Mouse (Mus musculus): ENCODE results near the gene Nmnat3. TPM values are rescaled to one million over a fixed set of nuclear protein-coding genes. Genes with fewer than 3 reads are reported as not detected.

Nmnat3 gene
- polyA plus RNA-seq, 1 experiment from 2014 or later: 12.8 TPM

GRCm38 (mm10) chr9:98424725-98425210 lies 137.5 kb downstream of the Nmnat3 start:
- Histone ChIP-seq H3K36me3 (ENCODE audit: control insufficient read depth, insufficient read depth, low read length) (no peaks in the 10 kb centered on the region), H3K27me3 (replicated peaks; ENCODE audit: control insufficient read depth, insufficient read depth, low read length) (no peaks in the 10 kb centered on the region), H3K9me3 (ENCODE audit: control insufficient read depth, low read length) (no peaks in the 10 kb centered on the region), H3K4me2 (ENCODE audit: low read length) (peak overlapping the region; percentile 76), H3K4me1 (replicated peaks; ENCODE audit: control insufficient read depth, insufficient read depth, low read length) (peaks cover 49% of the 10 kb centered on the region), H3K27ac (ENCODE audit: low read depth) (peak overlapping the region; percentile 10; the same call in 1 of the 2 replicates), H3K4me3 (ENCODE audit: low read depth, low read length) (peak overlapping the region; percentile 70), H3K9ac (ENCODE audit: low read length) (peak overlapping the region; percentile 67)
- peak; percentile 83 for DNase-seq (ENCODE audit: low spot score)
- WGBS: under 1% methylated on average over 42 of the region's 42 CpGs
- ATAC-seq (replicated peaks; ENCODE audit: low FRiP score, low TSS enrichment, low read depth): peak; percentile 83

- WGBS: 4% methylated on average over 19 of the region's 19 CpGs
- Histone ChIP-seq H3K4me3 (ENCODE audit: low read depth, low read length) (peak overlapping the region; percentile 70), H3K9ac (ENCODE audit: low read length) (peak overlapping the region; percentile 67), H3K36me3 (ENCODE audit: control insufficient read depth, insufficient read depth, low read length) (no peaks in the 10 kb centered on the region), H3K27ac (ENCODE audit: low read depth) (peak overlapping the region; percentile 10), H3K4me2 (ENCODE audit: low read length) (peak overlapping the region; percentile 76), H3K4me1 (replicated peaks; ENCODE audit: control insufficient read depth, insufficient read depth, low read length) (peaks cover 54% of the 10 kb centered on the region), H3K9me3 (ENCODE audit: control insufficient read depth, low read length) (no peaks in the 10 kb centered on the region), H3K27me3 (replicated peaks; ENCODE audit: control insufficient read depth, insufficient read depth, low read length) (no peaks in the 10 kb centered on the region)
- no peak for ATAC-seq (replicated peaks; ENCODE audit: low FRiP score, low TSS enrichment, low read depth)
- DNase-seq (ENCODE audit: low spot score): peak; percentile 73
Measured at GRCm38 (mm10) chr9:98425351-98425880, 138.2 kb downstream of the Nmnat3 start.

GRCm38 (mm10) chr9:98427906-98428517 lies 140.8 kb downstream of the Nmnat3 start:
- Histone ChIP-seq H3K9ac (ENCODE audit: low read length) (no peak overlapping the region), H3K9me3 (ENCODE audit: control insufficient read depth, low read length) (no peaks in the 10 kb centered on the region), H3K27me3 (replicated peaks; ENCODE audit: control insufficient read depth, insufficient read depth, low read length) (no peaks in the 10 kb centered on the region), H3K27ac (ENCODE audit: low read depth) (peak overlapping the region; percentile 47; the same call in 1 of the 2 replicates), H3K36me3 (ENCODE audit: control insufficient read depth, insufficient read depth, low read length) (0 out of 2 replicates have a peak, but pooled peaks cover 5% of the 10 kb centered on the region), H3K4me1 (replicated peaks; ENCODE audit: control insufficient read depth, insufficient read depth, low read length) (peaks cover 60% of the 10 kb centered on the region), H3K4me3 (ENCODE audit: low read depth, low read length) (0 out of 2 replicates have a peak overlapping the region, but pooled peaks have one; percentile 10), H3K4me2 (ENCODE audit: low read length) (peak overlapping the region; percentile 76)
- DNase-seq (ENCODE audit: low spot score) (no peak), ATAC-seq (replicated peaks; ENCODE audit: low FRiP score, low TSS enrichment, low read depth) (no peak)
- WGBS: 62% methylated on average over 4 of the region's 4 CpGs

- Histone ChIP-seq H3K4me1 (replicated peaks; ENCODE audit: control insufficient read depth, insufficient read depth, low read length) (peaks cover 55% of the 10 kb centered on the region), H3K27me3 (replicated peaks; ENCODE audit: control insufficient read depth, insufficient read depth, low read length) (no peaks in the 10 kb centered on the region), H3K4me3 (ENCODE audit: low read depth, low read length) (no peak overlapping the region), H3K9ac (ENCODE audit: low read length) (no peak overlapping the region), H3K4me2 (ENCODE audit: low read length) (peak overlapping the region; percentile 9), H3K36me3 (ENCODE audit: control insufficient read depth, insufficient read depth, low read length) (0 out of 2 replicates have a peak, but pooled peaks cover 5% of the 10 kb centered on the region), H3K27ac (ENCODE audit: low read depth) (peak overlapping the region; percentile 39; the same call in 1 of the 2 replicates), H3K9me3 (ENCODE audit: control insufficient read depth, low read length) (no peaks in the 10 kb centered on the region)
- DNase-seq (ENCODE audit: low spot score): no peak
- WGBS: 48% methylated on average over 8 of the region's 8 CpGs
- ATAC-seq (replicated peaks; ENCODE audit: low FRiP score, low TSS enrichment, low read depth): no peak
Measured at GRCm38 (mm10) chr9:98428783-98429182, 141.5 kb downstream of the Nmnat3 start.

GRCm38 (mm10) chr9:98429806-98430205 lies 142.6 kb downstream of the Nmnat3 start:
- no peaks in the 10 kb centered on the region for H3K27me3 ChIP-seq (replicated peaks; ENCODE audit: control insufficient read depth, insufficient read depth, low read length)
- H3K36me3 ChIP-seq (ENCODE audit: control insufficient read depth, insufficient read depth, low read length): 0 out of 2 replicates have a peak, but pooled peaks cover 7% of the 10 kb centered on the region
- peak overlapping the region; percentile 16 for H3K4me2 ChIP-seq (ENCODE audit: low read length)
- ATAC-seq (replicated peaks; ENCODE audit: low FRiP score, low TSS enrichment, low read depth): peak; percentile 53
- WGBS: 15% methylated on average over 7 of the region's 7 CpGs
- peak; percentile 71 for DNase-seq (ENCODE audit: low spot score)
- no peak overlapping the region for H3K9ac ChIP-seq (ENCODE audit: low read length)
- H3K9me3 ChIP-seq (ENCODE audit: control insufficient read depth, low read length): no peaks in the 10 kb centered on the region
- H3K4me1 ChIP-seq (replicated peaks; ENCODE audit: control insufficient read depth, insufficient read depth, low read length): peaks cover 49% of the 10 kb centered on the region
- peak overlapping the region; percentile 25; the same call in 1 of the 2 replicates for H3K27ac ChIP-seq (ENCODE audit: low read depth)
- no peak overlapping the region for H3K4me3 ChIP-seq (ENCODE audit: low read depth, low read length)

- Histone ChIP-seq H3K4me2 (ENCODE audit: low read length) (peak overlapping the region; percentile 16; the same call in 1 of the 2 replicates), H3K27me3 (replicated peaks; ENCODE audit: control insufficient read depth, insufficient read depth, low read length) (no peaks in the 10 kb centered on the region), H3K36me3 (ENCODE audit: control insufficient read depth, insufficient read depth, low read length) (0 out of 2 replicates have a peak, but pooled peaks cover 10% of the 10 kb centered on the region), H3K27ac (ENCODE audit: low read depth) (no peak overlapping the region), H3K9ac (ENCODE audit: low read length) (no peak overlapping the region), H3K9me3 (ENCODE audit: control insufficient read depth, low read length) (no peaks in the 10 kb centered on the region), H3K4me1 (replicated peaks; ENCODE audit: control insufficient read depth, insufficient read depth, low read length) (peaks cover 49% of the 10 kb centered on the region), H3K4me3 (ENCODE audit: low read depth, low read length) (no peak overlapping the region)
- ATAC-seq (replicated peaks; ENCODE audit: low FRiP score, low TSS enrichment, low read depth) (no peak), DNase-seq (ENCODE audit: low spot score) (no peak)
- WGBS: 32% methylated on average over 3 of the region's 3 CpGs
Measured at GRCm38 (mm10) chr9:98430528-98430927, 143.3 kb downstream of the Nmnat3 start.

GRCm38 (mm10) chr9:98433021-98433420 lies 145.8 kb downstream of the Nmnat3 start:
- H3K27me3 ChIP-seq (replicated peaks; ENCODE audit: control insufficient read depth, insufficient read depth, low read length): no peaks in the 10 kb centered on the region
- no peak overlapping the region for H3K4me3 ChIP-seq (ENCODE audit: low read depth, low read length)
- DNase-seq (ENCODE audit: low spot score): peak; percentile 60
- 37% methylated on average over 2 of the region's 2 CpGs for WGBS
- no peak overlapping the region for H3K4me2 ChIP-seq (ENCODE audit: low read length)
- peak; percentile 32 for ATAC-seq (replicated peaks; ENCODE audit: low FRiP score, low TSS enrichment, low read depth)
- H3K9me3 ChIP-seq (ENCODE audit: control insufficient read depth, low read length): no peaks in the 10 kb centered on the region
- H3K4me1 ChIP-seq (replicated peaks; ENCODE audit: control insufficient read depth, insufficient read depth, low read length): peaks cover 28% of the 10 kb centered on the region
- peaks cover 19% of the 10 kb centered on the region; the same call in 1 of the 2 replicates for H3K36me3 ChIP-seq (ENCODE audit: control insufficient read depth, insufficient read depth, low read length)
- H3K27ac ChIP-seq (ENCODE audit: low read depth): no peak overlapping the region
- H3K9ac ChIP-seq (ENCODE audit: low read length): no peak overlapping the region

- 38% methylated on average over 4 of the region's 4 CpGs for WGBS
- ATAC-seq (replicated peaks; ENCODE audit: low FRiP score, low TSS enrichment, low read depth): no peak
- H3K4me2 ChIP-seq (ENCODE audit: low read length): no peak overlapping the region
- H3K9me3 ChIP-seq (ENCODE audit: control insufficient read depth, low read length): no peaks in the 10 kb centered on the region
- no peak overlapping the region for H3K4me3 ChIP-seq (ENCODE audit: low read depth, low read length)
- DNase-seq (ENCODE audit: low spot score): no peak
- H3K27me3 ChIP-seq (replicated peaks; ENCODE audit: control insufficient read depth, insufficient read depth, low read length): no peaks in the 10 kb centered on the region
- no peak overlapping the region for H3K9ac ChIP-seq (ENCODE audit: low read length)
- no peak overlapping the region for H3K27ac ChIP-seq (ENCODE audit: low read depth)
- peaks cover 18% of the 10 kb centered on the region for H3K4me1 ChIP-seq (replicated peaks; ENCODE audit: control insufficient read depth, insufficient read depth, low read length)
- peaks cover 19% of the 10 kb centered on the region; the same call in 1 of the 2 replicates for H3K36me3 ChIP-seq (ENCODE audit: control insufficient read depth, insufficient read depth, low read length)
Measured at GRCm38 (mm10) chr9:98433956-98434588, 146.8 kb downstream of the Nmnat3 start.

Data from intestine, embryonic 14.5 days (tissue).